Mouse (Mus musculus): ENCODE data around the gene Cln3. TPM values are rescaled to one million over a fixed set of nuclear protein-coding genes. Genes with fewer than 3 reads are reported as not detected.

The Cln3 gene
- polyA plus RNA-seq, 1 experiment: not detected

DNA sequence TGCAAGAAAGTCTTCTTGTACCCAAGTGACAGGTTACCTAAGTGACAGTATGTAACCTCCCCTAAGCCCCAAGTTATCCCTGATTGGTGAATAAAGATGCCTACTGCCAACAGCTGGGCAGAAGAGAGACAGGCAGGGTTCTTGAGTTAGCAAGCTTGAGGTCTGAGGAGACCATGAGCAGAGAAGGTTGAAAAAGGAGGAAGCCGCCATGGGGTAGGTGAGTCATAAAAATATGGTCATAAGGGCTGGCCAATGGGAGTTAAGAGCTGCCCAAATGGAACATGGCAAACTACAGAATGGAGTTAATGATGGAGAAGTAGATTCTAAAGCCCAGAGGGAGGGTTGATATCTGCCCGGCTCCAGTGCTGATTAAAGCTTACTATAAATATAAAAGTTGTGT lies 40.0 kb downstream of the Cln3 start:
- TF ChIP-seq POLR2A (IDR thresholded peaks at IDR 0.05; ENCODE audit: insufficient read depth, low read depth, low read length): no peak
- H3K4me1 ChIP-seq (ENCODE audit: control insufficient read depth, insufficient read depth, low read length): 0 out of 2 replicates have a peak, but pooled peaks cover 3% of the 10 kb centered on the region
- 57% methylated on average over 2 of the region's 2 CpGs for WGBS
- H3K27ac ChIP-seq (ENCODE audit: insufficient read depth, low read depth, low read length): peak overlapping the region; percentile 51; the same call in 1 of the 2 replicates
- H3K4me3 ChIP-seq (ENCODE audit: insufficient read depth, low read depth, low read length): no peak overlapping the region

DNA sequence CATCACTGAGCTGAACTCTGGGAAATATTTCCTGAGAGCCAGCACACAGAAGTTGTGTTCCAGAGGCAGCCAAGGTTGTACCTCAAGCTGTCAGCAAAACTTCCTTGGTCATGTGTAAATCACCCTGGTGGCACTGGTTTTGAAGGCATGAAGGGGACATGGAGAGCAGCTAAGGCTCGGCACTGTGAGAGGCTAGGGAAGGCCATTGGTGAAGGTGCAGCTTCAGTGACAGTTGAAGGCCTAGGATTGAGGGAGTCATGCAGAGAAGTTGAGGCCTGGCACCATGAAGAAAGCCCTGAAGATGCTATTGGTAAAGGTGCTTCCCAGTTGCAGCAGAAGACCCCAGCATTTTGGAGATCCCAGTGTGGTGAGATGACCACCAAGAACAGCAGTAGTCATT lies 44.0 kb downstream of the Cln3 start:
- no peaks in the 10 kb centered on the region; the same call in 1 of the 2 replicates for H3K4me1 ChIP-seq (ENCODE audit: control insufficient read depth, insufficient read depth, low read length)
- 95% methylated on average over 1 of the region's 1 CpGs for WGBS
- no peak overlapping the region for H3K27ac ChIP-seq (ENCODE audit: insufficient read depth, low read depth, low read length)
- TF ChIP-seq POLR2A (IDR thresholded peaks at IDR 0.05; ENCODE audit: insufficient read depth, low read depth, low read length): no peak
- no peak for TF ChIP-seq CTCF (IDR thresholded peaks at IDR 0.05; ENCODE audit: insufficient read depth, low read depth, low read length)
- no peak overlapping the region for H3K4me3 ChIP-seq (ENCODE audit: insufficient read depth, low read depth, low read length)

GRCm38 (mm10) chr7:126537820-126538585 lies 47.6 kb downstream of the Cln3 start:
- Histone ChIP-seq H3K4me1 (ENCODE audit: control insufficient read depth, insufficient read depth, low read length) (peaks cover 6% of the 10 kb centered on the region), H3K27ac (ENCODE audit: insufficient read depth, low read depth, low read length) (no peak overlapping the region), H3K4me3 (ENCODE audit: insufficient read depth, low read depth, low read length) (no peak overlapping the region)
- TF ChIP-seq POLR2A (IDR thresholded peaks at IDR 0.05; ENCODE audit: insufficient read depth, low read depth, low read length) (no peak), CTCF (IDR thresholded peaks at IDR 0.05; ENCODE audit: insufficient read depth, low read depth, low read length) (no peak)
- 28% methylated on average over 5 of the region's 5 CpGs for WGBS

DNA sequence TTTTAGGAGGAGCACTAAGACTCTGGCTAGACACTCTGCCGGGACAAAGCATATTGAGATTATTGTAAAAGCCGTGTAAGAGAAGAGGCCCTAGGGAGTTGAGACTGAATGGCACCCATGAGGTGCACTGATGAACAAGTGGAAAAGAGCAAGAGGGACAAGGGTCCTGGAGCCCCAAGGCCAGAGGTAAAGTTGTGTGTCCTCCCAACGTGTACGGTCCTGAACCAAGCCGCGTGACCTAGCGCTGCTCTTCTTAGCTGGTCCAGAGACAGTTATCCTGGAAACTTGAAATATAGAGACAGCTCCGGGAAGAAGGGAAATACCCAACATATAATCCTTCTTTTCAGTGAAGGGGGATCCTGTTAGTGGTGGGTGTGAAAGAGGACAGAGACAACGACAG lies 49.2 kb downstream of the Cln3 start:
- Histone ChIP-seq H3K4me3 (ENCODE audit: insufficient read depth, low read depth, low read length) (no peak overlapping the region), H3K27ac (ENCODE audit: insufficient read depth, low read depth, low read length) (no peak overlapping the region), H3K4me1 (ENCODE audit: control insufficient read depth, insufficient read depth, low read length) (peaks cover 6% of the 10 kb centered on the region)
- no peak for TF ChIP-seq POLR2A (IDR thresholded peaks at IDR 0.05; ENCODE audit: insufficient read depth, low read depth, low read length)
- no peak for TF ChIP-seq CTCF (IDR thresholded peaks at IDR 0.05; ENCODE audit: insufficient read depth, low read depth, low read length)
- WGBS: 50% methylated on average over 9 of the region's 9 CpGs

- WGBS: 2% methylated on average over 28 of the region's 28 CpGs
Observed at GRCm38 (mm10) chr7:126535766-126536165, 49.9 kb downstream of the Cln3 start.

GRCm38 (mm10) chr7:126533434-126533833 lies 52.2 kb downstream of the Cln3 start:
- no peak overlapping the region for H3K4me3 ChIP-seq (ENCODE audit: insufficient read depth, low read depth, low read length)
- H3K4me1 ChIP-seq (ENCODE audit: control insufficient read depth, insufficient read depth, low read length): peaks cover 6% of the 10 kb centered on the region
- H3K27ac ChIP-seq (ENCODE audit: insufficient read depth, low read depth, low read length): no peak overlapping the region
- TF ChIP-seq POLR2A (IDR thresholded peaks at IDR 0.05; ENCODE audit: insufficient read depth, low read depth, low read length) (no peak), CTCF (IDR thresholded peaks at IDR 0.05; ENCODE audit: insufficient read depth, low read depth, low read length) (no peak)
- 73% methylated on average over 1 of the region's 1 CpGs for WGBS

More at GRCm38 (mm10) chr7:126535766-126536165, 49.9 kb downstream of the Cln3 start:
- Histone ChIP-seq H3K4me1 (ENCODE audit: control insufficient read depth, insufficient read depth, low read length) (peaks cover 6% of the 10 kb centered on the region), H3K27ac (ENCODE audit: insufficient read depth, low read depth, low read length) (no peak overlapping the region), H3K4me3 (ENCODE audit: insufficient read depth, low read depth, low read length) (peak overlapping the region; percentile 55)
- TF ChIP-seq CTCF (IDR thresholded peaks at IDR 0.05; ENCODE audit: insufficient read depth, low read depth, low read length) (no peak), POLR2A (IDR thresholded peaks at IDR 0.05; ENCODE audit: insufficient read depth, low read depth, low read length) (no peak)

GRCm38 (mm10) chr7:126528166-126528577 lies 57.4 kb downstream of the Cln3 start:
- Histone ChIP-seq H3K27ac (ENCODE audit: insufficient read depth, low read depth, low read length) (no peak overlapping the region; the same call in 1 of the 2 replicates), H3K4me1 (ENCODE audit: control insufficient read depth, insufficient read depth, low read length) (peaks cover 3% of the 10 kb centered on the region; the same call in 1 of the 2 replicates), H3K4me3 (ENCODE audit: insufficient read depth, low read depth, low read length) (no peak overlapping the region)
- 0% methylated on average over 1 of the region's 1 CpGs for WGBS
- TF ChIP-seq POLR2A (IDR thresholded peaks at IDR 0.05; ENCODE audit: insufficient read depth, low read depth, low read length) (no peak), CTCF (IDR thresholded peaks at IDR 0.05; ENCODE audit: insufficient read depth, low read depth, low read length) (no peak)

DNA sequence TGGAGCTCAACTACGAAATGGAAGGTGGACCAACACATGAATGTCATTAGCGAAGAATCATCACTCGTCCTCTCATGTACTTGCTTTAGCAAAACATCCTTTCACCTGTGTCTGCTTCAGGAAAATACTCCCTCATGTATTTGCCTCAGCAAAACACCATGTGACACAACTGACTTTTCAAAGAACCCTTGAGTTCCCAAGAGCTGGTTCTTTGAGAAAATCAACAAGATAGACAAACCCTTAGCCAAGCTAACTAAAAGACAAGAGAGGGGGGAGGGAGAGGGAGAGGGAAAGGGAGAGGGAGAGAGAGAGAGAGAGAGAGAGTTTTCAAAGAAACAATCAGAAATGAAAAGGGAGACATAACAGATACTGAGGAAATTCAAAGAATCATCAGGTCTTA lies 62.3 kb downstream of the Cln3 start:
- TF ChIP-seq CTCF (IDR thresholded peaks at IDR 0.05; ENCODE audit: insufficient read depth, low read depth, low read length) (no peak), POLR2A (IDR thresholded peaks at IDR 0.05; ENCODE audit: insufficient read depth, low read depth, low read length) (no peak)
- WGBS: 81% methylated on average over 3 of the region's 3 CpGs
- Histone ChIP-seq H3K4me1 (ENCODE audit: control insufficient read depth, insufficient read depth, low read length) (peaks cover 8% of the 10 kb centered on the region), H3K27ac (ENCODE audit: insufficient read depth, low read depth, low read length) (no peak overlapping the region), H3K4me3 (ENCODE audit: insufficient read depth, low read depth, low read length) (no peak overlapping the region)

Other genes with a start within 250 kb of the Cln3 start
- gene Lat, start 216.2 kb downstream of the Cln3 start, polyA plus RNA-seq (2012; ENCODE audit: insufficient read depth, insufficient read length, low replicate concordance, missing spikeins): 430 and 536 TPM in 2 replicates
- not detected in 2 replicates for gene Spns1, start 208.4 kb downstream of the Cln3 start, polyA plus RNA-seq (2012; ENCODE audit: insufficient read depth, insufficient read length, low replicate concordance, missing spikeins)
- gene Nfatc2ip, start 189.1 kb downstream of the Cln3 start, polyA plus RNA-seq (2012; ENCODE audit: insufficient read depth, insufficient read length, low replicate concordance, missing spikeins): not detected in 2 replicates
- not detected in 2 replicates for gene Cd19, start 170.9 kb downstream of the Cln3 start, polyA plus RNA-seq (2012; ENCODE audit: insufficient read depth, insufficient read length, low replicate concordance, missing spikeins)
- gene Rabep2, start 157.1 kb downstream of the Cln3 start, polyA plus RNA-seq (2012; ENCODE audit: insufficient read depth, insufficient read length, low replicate concordance, missing spikeins): not detected in 2 replicates
- not detected in 2 replicates for gene Atp2a1, start 122.7 kb downstream of the Cln3 start, polyA plus RNA-seq (2012; ENCODE audit: insufficient read depth, insufficient read length, low replicate concordance, missing spikeins)
- gene Sh2b1, start 110.4 kb downstream of the Cln3 start, polyA plus RNA-seq (2012; ENCODE audit: insufficient read depth, insufficient read length, low replicate concordance, missing spikeins): not detected in 2 replicates
- gene Tufm, start 98.5 kb downstream of the Cln3 start, polyA plus RNA-seq (2012; ENCODE audit: insufficient read depth, insufficient read length, low replicate concordance, missing spikeins): not detected in 2 replicates
- 471 TPM in 1 of 2 replicates, not detected in the other for gene Atxn2l, start 82.4 kb downstream of the Cln3 start, polyA plus RNA-seq (2012; ENCODE audit: insufficient read depth, insufficient read length, low replicate concordance, missing spikeins)
- gene Eif3c, start 19.4 kb downstream of the Cln3 start, polyA plus RNA-seq (2012; ENCODE audit: insufficient read depth, insufficient read length, low replicate concordance, missing spikeins): 330 TPM in 1 of 2 replicates, not detected in the other
- gene Apobr, start 875 bp downstream of the Cln3 start, polyA plus RNA-seq (2012; ENCODE audit: insufficient read depth, insufficient read length, low replicate concordance, missing spikeins): not detected in 2 replicates
- not detected in 2 replicates for gene Il27, start 9.1 kb upstream of the Cln3 start, polyA plus RNA-seq (2012; ENCODE audit: insufficient read depth, insufficient read length, low replicate concordance, missing spikeins)
- gene Nupr1, start 45.0 kb upstream of the Cln3 start, polyA plus RNA-seq (2012; ENCODE audit: insufficient read depth, insufficient read length, low replicate concordance, missing spikeins): not detected in 2 replicates
- not detected in 2 replicates for gene Sgf29, start 63.5 kb upstream of the Cln3 start, polyA plus RNA-seq (2012; ENCODE audit: insufficient read depth, insufficient read length, low replicate concordance, missing spikeins)
- not detected in 2 replicates for gene Sult1a1, start 90.6 kb upstream of the Cln3 start, polyA plus RNA-seq (2012; ENCODE audit: insufficient read depth, insufficient read length, low replicate concordance, missing spikeins)
- gene Bola2, start 109.6 kb upstream of the Cln3 start, polyA plus RNA-seq (2012; ENCODE audit: insufficient read depth, insufficient read length, low replicate concordance, missing spikeins): not detected in 2 replicates
- gene Slx1b, start 110.0 kb upstream of the Cln3 start, polyA plus RNA-seq (2012; ENCODE audit: insufficient read depth, insufficient read length, low replicate concordance, missing spikeins): not detected in 2 replicates
- gene Coro1a, start 122.0 kb upstream of the Cln3 start, polyA plus RNA-seq (2012; ENCODE audit: insufficient read depth, insufficient read length, low replicate concordance, missing spikeins): 309 and 598 TPM in 2 replicates
- 208 and 343 TPM in 2 replicates for gene Mapk3, start 173.8 kb upstream of the Cln3 start, polyA plus RNA-seq (2012; ENCODE audit: insufficient read depth, insufficient read length, low replicate concordance, missing spikeins)
- gene Gdpd3, start 180.5 kb upstream of the Cln3 start, polyA plus RNA-seq (2012; ENCODE audit: insufficient read depth, insufficient read length, low replicate concordance, missing spikeins): not detected in 2 replicates
- not detected in 2 replicates for gene Ypel3, start 191.1 kb upstream of the Cln3 start, polyA plus RNA-seq (2012; ENCODE audit: insufficient read depth, insufficient read length, low replicate concordance, missing spikeins)
- not detected in 2 replicates for gene Tbx6, start 195.7 kb upstream of the Cln3 start, polyA plus RNA-seq (2012; ENCODE audit: insufficient read depth, insufficient read length, low replicate concordance, missing spikeins)
- gene Ppp4c, start 206.7 kb upstream of the Cln3 start, polyA plus RNA-seq (2012; ENCODE audit: insufficient read depth, insufficient read length, low replicate concordance, missing spikeins): not detected in 2 replicates
- gene Fam57b, start 211.9 kb upstream of the Cln3 start, polyA plus RNA-seq (2012; ENCODE audit: insufficient read depth, insufficient read length, low replicate concordance, missing spikeins): not detected in 2 replicates
- not detected in 2 replicates for gene 4930451I11Rik, start 245.8 kb upstream of the Cln3 start, polyA plus RNA-seq (2012; ENCODE audit: insufficient read depth, insufficient read length, low replicate concordance, missing spikeins)